Mouse (Mus musculus): ENCODE data around the gene Gstt4.

GRCm38 (mm10) chr10:75861587-75861986, 39.2 kb upstream of the Gstt4 start:
- TF ChIP-seq CTCF (IDR thresholded peaks at IDR 0.05; ENCODE audit: extremely low read depth, insufficient read length, insufficient replicate concordance, low read depth, low read length), result no peak
- TF ChIP-seq POLR2A (IDR thresholded peaks at IDR 0.05; ENCODE audit: low read depth, low read length), result no peak

Data from small intestine, adult 2 months (tissue).